Mouse (Mus musculus): ENCODE data around the gene Rad54l2. TPM values are rescaled to one million over a fixed set of nuclear protein-coding genes. Genes with fewer than 3 reads are reported as not detected.

The Rad54l2 gene
- total RNA-seq (2021), result 10 to 100 TPM; 21.7 to 21.8 TPM

- intact Hi-C loops (cut with DNase I), result no loop called here
These were observed at the start of gene Rad54l2 for GRCm38 (mm10) chr9:106788812-106789321. Rad54l2 (minus strand) TSS chr9:106789194.

GRCm38 (mm10) chr9:106822381-106823104 is 33.5 kb upstream of the Rad54l2 start:
- intact Hi-C loops (cut with DNase I), result loop anchor here (5.0 kb wide), 2 partner anchors 135 to 150 kb away; partner anchors contain the start of gene Tex264
- peak; percentile 72 to 94 for DNase-seq (ENCODE audit: extremely low spot score in 1 of 2, low spot score in 2 of 2)

More at GRCm38 (mm10) chr9:106788812-106789321, at the start of gene Rad54l2:
- peak; percentile 82 to 90 for DNase-seq (ENCODE audit: extremely low spot score in 1 of 2, low spot score in 2 of 2)

DNA sequence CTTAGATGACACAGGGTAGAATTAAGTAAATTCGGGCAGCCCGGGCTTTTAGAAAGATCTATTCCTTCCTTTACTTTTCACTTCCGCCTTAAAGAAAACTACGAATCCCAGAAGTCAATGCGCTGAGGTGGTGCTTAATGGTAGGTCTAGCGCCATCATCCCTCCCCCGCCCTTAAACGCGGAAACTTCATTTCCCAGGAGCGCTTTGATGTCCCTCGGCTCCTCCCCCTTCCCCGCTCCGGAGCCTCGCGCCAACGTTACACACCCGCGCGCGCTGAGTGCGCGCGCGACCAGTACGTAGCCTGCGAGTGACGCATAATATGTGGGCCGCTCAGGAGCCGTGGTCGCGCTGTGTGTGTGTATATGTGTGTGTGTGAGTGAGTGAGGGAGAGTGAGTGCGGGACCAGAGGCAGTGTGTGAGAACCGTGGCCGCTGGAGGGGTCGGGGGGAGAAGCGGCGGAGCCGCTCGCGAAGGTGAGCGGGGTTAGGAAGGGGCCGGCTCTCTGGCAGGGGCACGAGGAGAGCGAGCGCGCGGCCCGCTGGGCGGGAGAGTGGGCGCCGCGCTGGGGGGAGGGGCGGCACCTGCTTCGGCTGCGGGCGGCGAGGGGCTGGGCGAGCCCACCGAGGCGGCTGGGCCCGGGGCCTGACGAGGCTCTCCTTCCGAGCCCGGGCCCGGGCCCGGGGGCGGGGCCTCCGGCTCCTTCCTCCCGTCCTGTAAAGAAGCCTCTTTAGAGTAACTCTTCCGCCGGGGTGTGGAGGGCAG is 32.8 kb upstream of the Rad54l2 start, which contains the start of gene Dcaf1:
Gene Dcaf1 (plus strand): TSS at position 257 of the 763 bp plus-strand sequence.
- DNase-seq (ENCODE audit: extremely low spot score in 1 of 2, low spot score in 2 of 2), result peak; percentile 94 to 97
- intact Hi-C loops (cut with DNase I), result loop anchor here (5.0 kb wide), 2 partner anchors 134 to 149 kb away; partner anchors contain the start of gene Tex264

DNA sequence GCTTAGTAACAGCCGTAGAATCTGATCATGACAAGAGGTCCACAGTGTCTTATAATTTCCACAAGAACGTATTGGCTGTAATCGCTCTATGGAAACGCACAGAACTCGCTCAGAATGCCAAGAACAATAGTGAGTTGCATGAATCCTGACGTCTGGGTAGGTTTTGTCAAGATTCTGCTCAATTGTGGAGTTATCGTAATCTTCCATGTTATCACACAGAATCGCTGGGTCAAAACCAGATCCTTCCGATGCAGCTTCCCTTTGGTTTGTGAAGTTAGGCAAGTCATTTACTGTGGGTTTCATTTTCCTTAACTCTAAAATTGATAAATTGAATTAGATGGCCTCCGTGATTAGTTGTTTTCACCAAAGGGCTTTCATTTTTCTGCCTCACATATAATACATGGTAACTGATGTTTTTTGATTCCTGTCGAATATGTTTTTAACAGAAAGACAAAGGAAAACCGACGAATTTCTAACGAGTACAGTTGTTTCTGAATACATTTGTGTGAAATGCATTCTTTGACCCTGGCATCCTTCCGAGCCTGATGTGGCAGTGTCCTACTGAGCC is 32.1 kb upstream of the Rad54l2 start:
- DNase-seq (ENCODE audit: extremely low spot score in 1 of 2, low spot score in 2 of 2), result peak in 1 of 2 experiments; percentile 19
- intact Hi-C loops (cut with DNase I), result loop anchor here (5.0 kb wide), 2 partner anchors 134 to 149 kb away; partner anchors contain the start of gene Tex264

DNA sequence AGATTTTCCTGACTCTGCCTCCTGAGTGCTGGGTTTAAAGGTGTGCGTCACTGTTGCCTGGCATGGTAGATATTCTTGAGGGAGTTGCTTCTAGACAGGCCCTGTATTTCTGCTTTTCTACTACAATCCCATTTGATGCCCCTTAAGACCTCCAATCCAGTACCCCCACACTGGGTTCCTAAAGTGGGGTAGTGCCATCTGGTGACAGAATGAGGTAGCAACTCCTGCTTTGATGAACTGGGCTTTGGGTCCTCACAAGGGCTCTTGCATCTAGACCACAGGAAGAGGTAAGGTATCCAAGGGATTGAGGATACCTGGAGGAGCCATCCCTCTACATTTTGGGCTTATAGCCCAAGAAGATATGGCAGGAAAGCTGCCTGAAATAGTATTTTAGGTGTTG is 30.2 kb upstream of the Rad54l2 start:
- no peak for DNase-seq (ENCODE audit: extremely low spot score in 1 of 2, low spot score in 2 of 2)
- intact Hi-C loops (cut with DNase I), result no loop called here

- intact Hi-C loops (cut with DNase I), result no loop called here
- no peak for DNase-seq (ENCODE audit: extremely low spot score in 1 of 2, low spot score in 2 of 2)
These were observed 29.2 kb upstream of the Rad54l2 start for GRCm38 (mm10) chr9:106818191-106818590.

DNA sequence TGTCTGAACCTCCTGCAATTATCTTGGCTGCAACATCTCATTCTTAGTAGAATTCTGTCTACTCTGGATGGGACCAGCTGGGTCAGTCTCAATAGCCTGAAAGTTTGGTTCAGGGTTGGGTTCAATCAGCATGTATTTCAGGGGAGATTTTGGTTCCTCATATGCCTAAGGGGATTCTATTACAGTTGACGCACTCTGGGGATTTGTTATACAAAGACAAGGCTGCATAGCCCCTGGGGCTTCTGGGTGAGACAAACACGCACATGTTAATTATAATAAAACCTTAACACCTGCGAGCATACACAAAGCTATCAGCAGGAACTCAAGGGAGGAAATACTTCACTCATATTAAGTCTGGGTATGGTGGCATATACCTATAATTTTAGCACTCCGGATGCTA is 17.5 kb upstream of the Rad54l2 start:
- DNase-seq (ENCODE audit: extremely low spot score in 1 of 2, low spot score in 2 of 2), result no peak
- intact Hi-C loops (cut with DNase I), result no loop called here

DNA sequence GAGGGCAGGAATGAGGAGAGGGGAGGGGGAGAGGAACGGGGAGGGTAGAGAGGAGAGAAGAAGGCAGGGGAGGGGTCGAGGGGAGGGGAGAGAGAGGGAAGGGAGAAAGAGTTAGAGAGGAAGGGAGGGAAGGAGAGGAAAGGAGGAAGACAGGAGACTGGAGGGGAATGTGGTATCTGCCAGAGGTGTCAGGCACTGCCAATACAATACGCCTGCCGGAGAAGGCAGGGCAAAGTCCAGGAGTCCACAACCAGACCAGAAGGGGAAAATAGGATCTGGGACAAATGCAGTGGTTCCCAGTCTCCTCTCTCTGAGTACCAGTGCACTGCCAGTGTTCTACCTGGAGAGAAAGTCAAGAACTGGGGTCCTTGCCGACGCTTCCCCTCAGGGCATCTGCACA is 1.8 kb upstream of the Rad54l2 start:
- DNase-seq (ENCODE audit: extremely low spot score in 1 of 2, low spot score in 2 of 2), result no peak
- intact Hi-C loops (cut with DNase I), result no loop called here

DNA sequence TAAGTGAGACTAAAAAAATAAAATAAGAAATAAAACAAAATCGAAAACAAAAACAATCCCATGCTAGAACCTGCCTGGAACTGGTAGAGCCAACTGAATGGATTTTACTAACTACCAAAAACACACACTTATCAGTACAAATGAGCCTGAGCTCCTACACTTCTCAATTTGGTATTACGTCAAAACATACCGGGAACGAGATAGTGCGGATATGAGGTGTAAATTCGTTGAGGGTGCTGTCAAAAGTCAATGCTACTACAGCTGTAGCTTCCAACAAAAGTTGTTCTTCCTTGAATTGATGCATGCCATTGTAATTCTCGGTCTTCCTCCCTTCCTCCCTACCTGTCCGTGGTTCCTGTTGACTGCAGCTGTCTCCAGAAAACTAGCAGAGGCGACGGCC is 369 bp upstream of the Rad54l2 start:
- intact Hi-C loops (cut with DNase I), result no loop called here
- DNase-seq (ENCODE audit: extremely low spot score in 1 of 2, low spot score in 2 of 2), result no peak

DNA sequence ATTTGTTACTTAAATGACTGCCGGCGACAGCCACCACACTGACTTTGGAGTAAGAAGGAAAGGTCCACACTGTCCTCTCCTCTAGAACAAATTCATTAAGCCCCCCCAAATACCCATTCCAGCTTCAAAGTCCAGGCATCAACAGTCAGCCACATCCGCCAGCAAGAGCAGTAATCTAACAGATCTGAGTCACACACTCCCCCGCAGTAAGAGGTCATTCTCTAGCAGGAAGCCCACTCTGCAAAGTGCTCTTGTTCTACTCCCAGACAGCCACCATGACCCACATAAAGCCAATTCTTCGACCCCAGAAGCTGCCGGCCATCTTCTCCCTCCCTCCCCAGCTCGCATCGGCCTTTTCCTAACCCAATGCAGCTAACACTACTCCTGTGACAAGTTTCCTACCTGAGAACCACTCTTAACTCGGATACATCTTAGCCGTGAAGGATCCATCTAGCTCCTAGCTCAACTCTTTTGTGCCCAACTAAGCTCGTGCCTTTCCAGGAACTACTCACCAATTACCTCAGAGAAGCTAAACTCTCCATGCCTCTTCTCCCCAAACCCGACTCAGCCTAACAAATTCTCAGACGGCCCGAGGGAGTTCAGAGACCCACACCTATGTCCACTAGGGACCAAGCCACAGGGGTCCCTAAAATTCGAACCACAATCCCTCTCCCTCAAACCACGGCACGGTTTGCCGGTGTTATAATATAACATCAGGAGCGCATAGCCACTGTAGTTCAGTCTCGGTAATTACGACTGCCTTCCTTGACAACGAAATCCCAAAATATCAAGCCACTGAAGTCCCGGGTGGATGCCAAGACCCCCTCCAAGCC is 799 bp downstream of the Rad54l2 start:
- intact Hi-C loops (cut with DNase I), result no loop called here
- peak in 1 of 2 experiments; percentile 3 for DNase-seq (ENCODE audit: extremely low spot score in 1 of 2, low spot score in 2 of 2)

- intact Hi-C loops (cut with DNase I), result no loop called here
- DNase-seq (ENCODE audit: extremely low spot score in 1 of 2, low spot score in 2 of 2), result no peak
These were observed 3.8 kb downstream of the Rad54l2 start for GRCm38 (mm10) chr9:106785206-106785605.

DNA sequence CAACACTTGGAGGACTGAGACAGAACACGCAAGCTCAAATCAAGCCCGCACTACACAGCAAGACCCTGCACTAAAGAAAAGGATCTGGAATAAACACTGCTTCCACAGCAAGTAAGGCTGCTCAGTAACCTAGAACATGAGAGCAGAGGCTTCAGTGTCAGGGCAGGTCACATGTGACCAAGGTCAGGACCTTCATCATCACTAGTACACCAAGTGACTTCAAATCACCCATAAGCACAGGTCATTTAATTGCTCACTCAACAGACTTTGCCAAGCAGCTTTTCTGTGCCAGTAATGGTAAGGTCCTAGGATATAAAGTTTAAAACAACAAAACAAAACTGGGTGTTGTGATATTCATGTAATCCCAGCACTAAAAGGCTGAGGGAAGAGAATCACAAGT is 5.4 kb downstream of the Rad54l2 start:
- intact Hi-C loops (cut with DNase I), result no loop called here
- no peak for DNase-seq (ENCODE audit: extremely low spot score in 1 of 2, low spot score in 2 of 2)

GRCm38 (mm10) chr9:106780086-106780485 is 8.9 kb downstream of the Rad54l2 start:
- no peak for DNase-seq (ENCODE audit: extremely low spot score in 1 of 2, low spot score in 2 of 2)
- intact Hi-C loops (cut with DNase I), result no loop called here

- intact Hi-C loops (cut with DNase I), result no loop called here
These were observed 10.7 kb downstream of the Rad54l2 start for GRCm38 (mm10) chr9:106778319-106778718.

DNA sequence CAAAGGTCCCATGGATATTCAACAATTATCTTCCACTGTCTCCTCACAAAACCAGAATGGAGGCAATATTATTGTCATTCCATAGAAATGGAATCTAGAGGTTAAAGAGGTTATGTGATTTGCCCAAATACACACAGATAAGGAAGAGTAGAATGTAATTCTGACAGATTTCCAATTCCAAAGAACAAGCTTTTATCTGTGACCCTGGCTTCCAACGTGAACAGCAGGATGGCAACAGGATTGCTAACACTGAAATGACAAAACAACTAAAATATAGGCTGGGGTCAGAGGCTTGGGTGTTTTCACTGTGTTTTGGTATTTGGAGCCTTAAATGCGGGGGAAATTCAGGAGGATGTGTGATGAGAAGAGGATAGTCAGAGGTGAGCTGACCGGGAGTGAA is 11.6 kb downstream of the Rad54l2 start:
- intact Hi-C loops (cut with DNase I), result no loop called here
- no peak for DNase-seq (ENCODE audit: extremely low spot score in 1 of 2, low spot score in 2 of 2)

More at GRCm38 (mm10) chr9:106778319-106778718, 10.7 kb downstream of the Rad54l2 start:
- DNase-seq (ENCODE audit: extremely low spot score in 1 of 2, low spot score in 2 of 2), result no peak

DNA sequence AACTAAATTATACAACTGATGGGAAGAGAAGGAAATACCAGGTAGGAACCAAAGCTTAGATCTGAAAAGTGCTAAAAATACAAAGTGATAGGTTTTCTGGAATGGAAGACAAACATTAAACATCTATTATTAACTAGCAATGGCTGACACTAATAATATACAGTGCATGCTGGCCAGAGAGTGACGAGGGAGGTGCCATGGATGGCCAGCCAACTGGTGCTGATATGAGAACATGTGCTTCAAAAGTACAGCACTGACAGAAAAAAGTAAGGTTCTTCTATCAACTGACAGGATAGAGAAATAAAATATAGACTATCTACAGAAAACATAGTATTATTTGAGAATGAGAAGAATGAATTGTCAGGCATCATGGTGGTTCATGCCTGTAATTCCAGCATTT is 12.9 kb downstream of the Rad54l2 start:
- intact Hi-C loops (cut with DNase I), result no loop called here
- DNase-seq (ENCODE audit: extremely low spot score in 1 of 2, low spot score in 2 of 2), result no peak

GRCm38 (mm10) chr9:106771770-106772169 is 17.2 kb downstream of the Rad54l2 start:
- no peak for DNase-seq (ENCODE audit: extremely low spot score in 1 of 2, low spot score in 2 of 2)
- intact Hi-C loops (cut with DNase I), result no loop called here

DNA sequence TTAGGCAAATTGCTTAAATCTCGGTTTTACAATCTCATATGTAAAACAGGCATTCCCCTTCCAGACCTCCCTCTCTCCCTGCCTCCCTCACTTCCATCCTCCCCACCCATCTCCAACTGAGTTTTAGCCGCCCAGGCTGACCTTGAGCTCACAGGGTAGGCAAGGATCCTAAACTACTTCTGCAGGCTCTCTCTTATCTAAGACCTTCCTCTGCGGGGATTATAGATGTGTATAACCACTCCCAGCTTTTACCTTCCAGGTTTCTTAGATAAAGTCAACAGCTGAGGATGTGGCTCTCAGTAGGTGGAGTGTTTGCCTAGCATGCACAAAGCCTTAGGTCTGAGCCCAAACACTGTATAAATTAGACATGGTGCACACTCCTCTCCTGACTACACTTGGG is 18.8 kb downstream of the Rad54l2 start:
- DNase-seq (ENCODE audit: extremely low spot score in 1 of 2, low spot score in 2 of 2), result no peak
- intact Hi-C loops (cut with DNase I), result no loop called here

All from left cerebral cortex, postnatal 10 days (tissue).